Mouse (Mus musculus): ENCODE measurements at regions not wholly inside any gene's neighbourhood (a gene's known extent, or its start where the extent isn't known, plus 50 kb on each side); places are given as distances from the start of the nearest gene placed in this dataset.

- no peak for TF ChIP-seq MAX (IDR thresholded peaks at IDR 0.05; ENCODE audit: low read depth)
- TF ChIP-seq USF1 (IDR thresholded peaks at IDR 0.05; ENCODE audit: low read depth): no peak
- TF ChIP-seq POLR2AphosphoS2 (IDR thresholded peaks at IDR 0.05; ENCODE audit: insufficient read length, low read depth): no peak
- TF ChIP-seq REST (IDR thresholded peaks at IDR 0.05; ENCODE audit: insufficient read depth, insufficient read length): no peak
- TF ChIP-seq POLR2A (IDR thresholded peaks at IDR 0.05; ENCODE audit: insufficient read length, low read depth): no peak
- TF ChIP-seq TCF12 (IDR thresholded peaks at IDR 0.05; ENCODE audit: insufficient read depth, poor library complexity, severe bottlenecking): no peak
- TF ChIP-seq MYOD1 (IDR thresholded peaks at IDR 0.05; ENCODE audit: control insufficient read depth in 1 of 3, insufficient read length in 2 of 3, low read depth in 2 of 3): no peak
- TF ChIP-seq SRF (IDR thresholded peaks at IDR 0.05; ENCODE audit: control insufficient read depth, insufficient read length, low read depth): no peak
- TF ChIP-seq CEBPB (IDR thresholded peaks at IDR 0.05; ENCODE audit: insufficient read depth, poor library complexity, severe bottlenecking): no peak
These were observed 864.1 kb downstream of the Tmem114 start for GRCm38 (mm10) chr16:7560841-7561240.

Data from myocyte (in vitro differentiated cells).